18 mouse cellular contexts compared by ENCODE assay signal in genomic region chr7:70869125-70869524, GRCm38 (mm10).
DNase-seq lines count a peak whose midpoint lies in the region; ATAC-seq and TF ChIP-seq lines count a peak whose summit lies in the region.
"Had no signal": no experiment of that assay in that cellular context is flagged by ENCODE, and none has a peak within 500 bp of the region (broad histone marks: within the 10 kb centered on the region; RNA-seq: fewer than 3 reads in every experiment).

No protein-coding gene starts in this region.

- H3K4me2 ChIP-seq in intestine, embryonic 15.5 days (replicated peaks), result no peak overlapping the region
- no peak overlapping the region; the same call in 1 of the 2 replicates for H3K4me2 ChIP-seq in intestine, postnatal 0 days (replicated peaks; ENCODE audit: low read depth)
- H3K4me2 ChIP-seq in kidney, embryonic 15.5 days, result no peak overlapping the region
- H3K4me2 ChIP-seq: limb, embryonic 15.5 days; midbrain, embryonic 13.5 days had no signal

- no peak overlapping the region for H3K27ac ChIP-seq in intestine, embryonic 15.5 days
- peak overlapping the region; percentile 57 for H3K27ac ChIP-seq in intestine, postnatal 0 days (ENCODE audit: low read depth, low read length)
- peak overlapping the region; percentile 72 for H3K27ac ChIP-seq in kidney, embryonic 15.5 days
- H3K27ac ChIP-seq: embryonic facial prominence, embryonic 10.5 days; limb, embryonic 15.5 days; midbrain, embryonic 13.5 days had no signal

- H3K4me1 ChIP-seq in intestine, embryonic 15.5 days (replicated peaks), result no peaks in the 10 kb centered on the region
- H3K4me1 ChIP-seq in intestine, postnatal 0 days (replicated peaks; ENCODE audit: control insufficient read depth, insufficient read depth, low read length), result 0 out of 2 replicates have a peak, but pooled peaks cover 8% of the 10 kb centered on the region
- peaks cover 13% of the 10 kb centered on the region for H3K4me1 ChIP-seq in kidney, embryonic 15.5 days
- H3K4me1 ChIP-seq: limb, embryonic 15.5 days; midbrain, embryonic 13.5 days had no signal

- H3K27me3 ChIP-seq in intestine, embryonic 15.5 days (replicated peaks), result no peaks in the 10 kb centered on the region
- no peaks in the 10 kb centered on the region for H3K27me3 ChIP-seq in intestine, postnatal 0 days (replicated peaks; ENCODE audit: control insufficient read depth, insufficient read depth, low read length)
- no peaks in the 10 kb centered on the region for H3K27me3 ChIP-seq in kidney, embryonic 15.5 days
- H3K27me3 ChIP-seq: limb, embryonic 15.5 days; midbrain, embryonic 13.5 days had no signal

- no peak overlapping the region for H3K4me3 ChIP-seq in intestine, embryonic 15.5 days (replicated peaks)
- no peak overlapping the region for H3K4me3 ChIP-seq in intestine, postnatal 0 days (ENCODE audit: low read depth, low read length)
- H3K4me3 ChIP-seq in kidney, embryonic 15.5 days (replicated peaks), result no peak overlapping the region
- H3K4me3 ChIP-seq: embryonic facial prominence, embryonic 10.5 days; limb, embryonic 15.5 days; midbrain, embryonic 13.5 days; myocyte had no signal

- H3K9me3 ChIP-seq in intestine, embryonic 15.5 days, result no peaks in the 10 kb centered on the region
- no peaks in the 10 kb centered on the region for H3K9me3 ChIP-seq in intestine, postnatal 0 days (ENCODE audit: control insufficient read depth)
- no peaks in the 10 kb centered on the region for H3K9me3 ChIP-seq in kidney, embryonic 15.5 days (replicated peaks)
- H3K9me3 ChIP-seq: embryonic facial prominence, embryonic 10.5 days; limb, embryonic 15.5 days; midbrain, embryonic 13.5 days had no signal

- no peak for TF ChIP-seq CTCF in intestine, postnatal 0 days (IDR thresholded peaks at IDR 0.05; ENCODE audit: low read depth)

- WGBS in intestine, embryonic 15.5 days, result 68% methylated on average over 1 of the region's 1 CpGs
- 38% methylated on average over 1 of the region's 1 CpGs for WGBS in intestine, postnatal 0 days
- 73% methylated on average over 1 of the region's 1 CpGs for WGBS in kidney, embryonic 15.5 days

- H3K36me3 ChIP-seq in intestine, embryonic 15.5 days, result no peaks in the 10 kb centered on the region
- H3K36me3 ChIP-seq in intestine, postnatal 0 days (ENCODE audit: control insufficient read depth, insufficient read depth), result no peaks in the 10 kb centered on the region
- H3K36me3 ChIP-seq in kidney, embryonic 15.5 days, result no peaks in the 10 kb centered on the region
- H3K36me3 ChIP-seq: embryonic facial prominence, embryonic 10.5 days; limb, embryonic 15.5 days; midbrain, embryonic 13.5 days had no signal

- H3K9ac ChIP-seq in intestine, embryonic 15.5 days, result no peak overlapping the region
- H3K9ac ChIP-seq in intestine, postnatal 0 days (ENCODE audit: low read depth, low read length), result no peak overlapping the region
- H3K9ac ChIP-seq in kidney, embryonic 15.5 days, result no peak overlapping the region
- H3K9ac ChIP-seq: limb, embryonic 15.5 days; midbrain, embryonic 13.5 days had no signal

- ATAC-seq in intestine, embryonic 15.5 days, result peak; percentile 91
- ATAC-seq in intestine, postnatal 0 days, result peak; percentile 97
- ATAC-seq in kidney, embryonic 15.5 days (replicated peaks; ENCODE audit: low FRiP score), result peak; percentile 82
- ATAC-seq: hindbrain, embryonic 16.5 days; midbrain, embryonic 13.5 days had no signal

- peak; percentile 27 to 35 for DNase-seq in kidney, postnatal 4 days
- DNase-seq in cerebellum, postnatal 14 days, result no peak
- DNase-seq in lung, postnatal 10 days, result no peak
- DNase-seq in left cerebral cortex, adult 9 months (ENCODE audit: low spot score in 2 of 2), result no peak
- DNase-seq: cerebellum, adult 18-20 months; gastrocnemius, postnatal 25 days; layer of hippocampus, postnatal 36 days; spleen, adult 18-20 months; thymus, adult 18-20 months; thymus, postnatal 4 days had no signal

Comparison
In these comparisons a context has a peak if more than half of its experiments do, and no peak if none do; other contexts are left out.
1. DNase-seq: peak in kidney, postnatal 4 days (2 of 2); none in cerebellum, postnatal 14 days (0 of 2), lung, postnatal 10 days (single experiment) and left cerebral cortex, adult 9 months (0 of 2).
2. Peak in every context shown above with its lines, with median percentiles within 50 percentile points of each other: ATAC-seq.